Mouse (Mus musculus) liver, embryonic 16.5 days (tissue): ENCODE data around the gene Elp1. TPM values are rescaled to one million over a fixed set of nuclear protein-coding genes. Genes with fewer than 3 reads are reported as not detected.

Source experiments
- ATAC-seq: fragments of 200-750 bp; cut with Nextera tagmentation; 2 replicates; pipeline ENCODE4 v1.8.0; 2017; ENCODE audit warnings: low read depth, mild to moderate bottlenecking, moderate number of reproducible peaks, moderate library complexity
- H3K27ac ChIP-seq: fragments of 300-500 bp; sonication (generic); 2 replicates; pipeline ENCODE4 v1.5.1; 2014; ENCODE audit warnings: mild to moderate bottlenecking, low read length
- H3K27me3 ChIP-seq: fragments of 300-500 bp; sonication (generic); 2 replicates; pipeline ENCODE4 v1.6.1; 2014; ENCODE audit warnings: low read depth, low read length, mixed read lengths; ENCODE audit not compliant: control insufficient read depth, insufficient read depth
- H3K36me3 ChIP-seq: fragments of 300-500 bp; sonication (generic); 2 replicates; pipeline ENCODE4 v1.6.1; 2014; ENCODE audit warnings: mild to moderate bottlenecking; ENCODE audit not compliant: control insufficient read depth, insufficient read depth
- H3K4me1 ChIP-seq: fragments of 300-500 bp; sonication (generic); 2 replicates; pipeline ENCODE4 v1.6.1; 2014; ENCODE audit warnings: low read depth, low read length, mixed read lengths; ENCODE audit not compliant: control insufficient read depth
- H3K4me2 ChIP-seq: fragments of 300-500 bp; sonication (generic); 2 replicates; pipeline ENCODE4 v1.6.1; 2014; ENCODE audit warnings: low read depth, low read length, mixed read lengths
- H3K4me3 ChIP-seq: fragments of 300-500 bp; sonication (generic); 2 replicates; pipeline ENCODE4 v1.5.1; 2014; ENCODE audit warnings: low read depth, mild to moderate bottlenecking, low read length
- H3K9ac ChIP-seq: fragments of 300-500 bp; sonication (generic); 2 replicates; pipeline ENCODE4 v1.6.1; 2014; ENCODE audit warnings: low read depth, low read length
- H3K9me3 ChIP-seq: fragments of 300-500 bp; sonication (generic); replicated peaks from 2 replicates; pipeline ENCODE4 v1.6.1; 2016; ENCODE audit warnings: low read length; ENCODE audit not compliant: control insufficient read depth
- WGBS: fragments of 180-500 bp; shearing (Covaris S2); extraction: QIAGEN DNeasy Blood & Tissue Kit; methylation state at CpG from one replicate; pipeline ENCODE4 v1.1.7; 2014; ENCODE audit not compliant: insufficient replicate concordance; 5-methylcytosine and 5-hydroxymethylcytosine counted together
- polyA plus RNA-seq: library from polyadenylated mRNA; unstranded; fragments of >200 nt; fragmentation: Nextera tagmentation; extraction: Ambion mirVana; gene quantifications from 2 replicates; pipeline ENCODE4 v1.2.1, GENCODE M21; 2015

Elp1 gene
- polyA plus RNA-seq, 1 experiment from 2014 or later, result 10.9 TPM

GRCm38 (mm10) chr4:56837661-56838060 is 35.5 kb upstream of the Elp1 start:
- H3K9ac ChIP-seq, result no peak overlapping the region
- ATAC-seq, result no peak
- H3K9me3 ChIP-seq, result no peaks in the 10 kb centered on the region
- H3K4me2 ChIP-seq, result no peak overlapping the region
- H3K27me3 ChIP-seq, result no peaks in the 10 kb centered on the region
- no peak overlapping the region for H3K27ac ChIP-seq
- H3K36me3 ChIP-seq, result no peaks in the 10 kb centered on the region
- H3K4me3 ChIP-seq, result no peak overlapping the region
- 77% methylated on average over 6 of the region's 6 CpGs for WGBS
- no peaks in the 10 kb centered on the region for H3K4me1 ChIP-seq

GRCm38 (mm10) chr4:56831998-56832397 is 29.9 kb upstream of the Elp1 start:
- Histone ChIP-seq H3K27ac (no peak overlapping the region), H3K36me3 (no peaks in the 10 kb centered on the region), H3K4me2 (no peak overlapping the region), H3K4me3 (no peak overlapping the region), H3K9ac (no peak overlapping the region), H3K9me3 (no peaks in the 10 kb centered on the region), H3K4me1 (no peaks in the 10 kb centered on the region), H3K27me3 (no peaks in the 10 kb centered on the region)
- no peak for ATAC-seq
- WGBS, result 80% methylated on average over 7 of the region's 7 CpGs

- no peak overlapping the region for H3K4me3 ChIP-seq
- peak; percentile 62 for ATAC-seq
These were observed 29.0 kb upstream of the Elp1 start for GRCm38 (mm10) chr4:56831013-56831609.

GRCm38 (mm10) chr4:56829511-56829921 is 27.4 kb upstream of the Elp1 start:
- no peak overlapping the region for H3K4me2 ChIP-seq
- H3K4me1 ChIP-seq, result no peaks in the 10 kb centered on the region
- no peaks in the 10 kb centered on the region for H3K36me3 ChIP-seq
- no peaks in the 10 kb centered on the region for H3K27me3 ChIP-seq
- H3K9ac ChIP-seq, result no peak overlapping the region
- 72% methylated on average over 7 of the region's 7 CpGs for WGBS
- no peak overlapping the region for H3K4me3 ChIP-seq
- no peak overlapping the region for H3K27ac ChIP-seq
- ATAC-seq, result no peak
- no peaks in the 10 kb centered on the region for H3K9me3 ChIP-seq

More at GRCm38 (mm10) chr4:56831013-56831609, 29.0 kb upstream of the Elp1 start:
- H3K4me1 ChIP-seq, result no peaks in the 10 kb centered on the region
- H3K27ac ChIP-seq, result no peak overlapping the region
- 47% methylated on average over 13 of the region's 13 CpGs for WGBS
- no peaks in the 10 kb centered on the region for H3K36me3 ChIP-seq
- no peaks in the 10 kb centered on the region for H3K27me3 ChIP-seq
- H3K9ac ChIP-seq, result no peak overlapping the region
- H3K4me2 ChIP-seq, result no peak overlapping the region
- no peaks in the 10 kb centered on the region for H3K9me3 ChIP-seq

DNA sequence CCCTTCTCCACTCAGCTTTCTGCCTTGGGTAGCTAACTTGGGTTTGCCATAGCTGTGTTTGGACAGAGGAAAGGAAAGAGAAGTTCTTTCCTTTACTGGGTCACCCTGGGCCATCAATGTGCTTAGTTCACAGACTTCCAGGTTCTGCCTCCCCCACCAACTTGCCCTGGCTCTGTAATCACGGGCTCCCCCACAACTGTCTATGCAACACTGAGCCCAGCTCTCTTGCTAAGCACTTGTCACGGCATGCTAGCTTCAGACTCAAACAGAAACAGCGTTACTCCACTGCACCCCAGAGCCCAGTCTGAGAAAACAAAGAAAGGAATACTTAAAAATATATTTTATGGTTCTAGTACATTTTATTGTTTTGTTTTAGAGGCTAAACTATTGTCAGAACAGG is 26.8 kb upstream of the Elp1 start:
- H3K36me3 ChIP-seq, result no peaks in the 10 kb centered on the region
- H3K9ac ChIP-seq, result no peak overlapping the region
- H3K4me1 ChIP-seq, result no peaks in the 10 kb centered on the region
- H3K4me3 ChIP-seq, result no peak overlapping the region
- H3K4me2 ChIP-seq, result no peak overlapping the region
- H3K9me3 ChIP-seq, result no peaks in the 10 kb centered on the region
- no peak overlapping the region for H3K27ac ChIP-seq
- 81% methylated on average over 3 of the region's 3 CpGs for WGBS
- ATAC-seq, result no peak
- no peaks in the 10 kb centered on the region for H3K27me3 ChIP-seq

- Histone ChIP-seq H3K27me3 (no peaks in the 10 kb centered on the region), H3K36me3 (no peaks in the 10 kb centered on the region), H3K9me3 (no peaks in the 10 kb centered on the region), H3K4me2 (no peak overlapping the region), H3K9ac (no peak overlapping the region), H3K4me3 (no peak overlapping the region), H3K4me1 (no peaks in the 10 kb centered on the region), H3K27ac (no peak overlapping the region)
- no peak for ATAC-seq
- 76% methylated on average over 9 of the region's 9 CpGs for WGBS
These were observed 22.1 kb upstream of the Elp1 start for GRCm38 (mm10) chr4:56824231-56824630.

GRCm38 (mm10) chr4:56820017-56820550 is 18.0 kb upstream of the Elp1 start:
- H3K27me3 ChIP-seq, result no peaks in the 10 kb centered on the region
- no peak for ATAC-seq
- no peak overlapping the region for H3K27ac ChIP-seq
- H3K4me2 ChIP-seq, result no peak overlapping the region
- H3K4me1 ChIP-seq, result no peaks in the 10 kb centered on the region
- H3K4me3 ChIP-seq, result no peak overlapping the region
- no peak overlapping the region for H3K9ac ChIP-seq
- H3K9me3 ChIP-seq, result no peaks in the 10 kb centered on the region
- H3K36me3 ChIP-seq, result no peaks in the 10 kb centered on the region

GRCm38 (mm10) chr4:56815131-56815530 is 13.0 kb upstream of the Elp1 start:
- Histone ChIP-seq H3K4me1 (no peaks in the 10 kb centered on the region), H3K36me3 (no peaks in the 10 kb centered on the region; the same call in 1 of the 2 replicates), H3K27ac (no peak overlapping the region), H3K4me2 (no peak overlapping the region), H3K9me3 (no peaks in the 10 kb centered on the region), H3K9ac (no peak overlapping the region), H3K4me3 (no peak overlapping the region), H3K27me3 (no peaks in the 10 kb centered on the region)
- WGBS, result 83% methylated on average over 8 of the region's 8 CpGs
- ATAC-seq, result no peak

- 71% methylated on average over 4 of the region's 4 CpGs for WGBS
- ATAC-seq, result no peak
- no peaks in the 10 kb centered on the region for H3K27me3 ChIP-seq
- no peak overlapping the region for H3K9ac ChIP-seq
- H3K4me1 ChIP-seq, result no peaks in the 10 kb centered on the region
- no peaks in the 10 kb centered on the region; the same call in 1 of the 2 replicates for H3K36me3 ChIP-seq
- no peak overlapping the region for H3K4me3 ChIP-seq
- H3K4me2 ChIP-seq, result no peak overlapping the region
- H3K9me3 ChIP-seq, result no peaks in the 10 kb centered on the region
- no peak overlapping the region for H3K27ac ChIP-seq
These were observed 10.0 kb upstream of the Elp1 start for GRCm38 (mm10) chr4:56812096-56812495.
